Mouse (Mus musculus): Measurements from ENCODE around the gene Olfr71.

Gene Olfr71

GRCm38 (mm10) chr4:43711821-43712220, 1.8 kb upstream of the Olfr71 start:
- DNase-seq (ENCODE audit: low spot score), result peak; percentile 86

GRCm38 (mm10) chr4:43705991-43706390, 4.1 kb downstream of the Olfr71 start:
- no peak for DNase-seq (ENCODE audit: low spot score)

DNA sequence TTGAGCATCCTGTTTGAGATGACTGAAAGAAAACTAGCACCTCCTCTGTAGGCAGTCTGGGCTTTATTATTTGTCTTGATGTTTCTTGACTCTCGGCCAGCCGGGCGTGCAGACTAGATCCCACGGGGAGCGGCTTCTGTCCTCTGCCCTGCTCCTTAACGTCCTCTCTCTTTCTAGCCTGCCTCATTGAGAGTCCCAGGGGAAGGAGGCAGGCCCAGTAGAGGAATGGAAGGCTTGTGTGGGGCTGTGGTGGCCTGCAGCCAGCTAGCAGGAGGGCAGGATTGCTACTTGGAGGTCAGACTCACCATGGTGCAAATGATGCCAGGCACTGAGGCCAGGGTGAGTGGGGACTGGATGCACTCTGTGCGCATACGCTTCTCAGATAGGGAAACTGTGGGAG, 6.2 kb downstream of the Olfr71 start:
- DNase-seq (ENCODE audit: low spot score), result no peak

GRCm38 (mm10) chr4:43703439-43703838, 6.6 kb downstream of the Olfr71 start:
- no peak for DNase-seq (ENCODE audit: low spot score)

DNA sequence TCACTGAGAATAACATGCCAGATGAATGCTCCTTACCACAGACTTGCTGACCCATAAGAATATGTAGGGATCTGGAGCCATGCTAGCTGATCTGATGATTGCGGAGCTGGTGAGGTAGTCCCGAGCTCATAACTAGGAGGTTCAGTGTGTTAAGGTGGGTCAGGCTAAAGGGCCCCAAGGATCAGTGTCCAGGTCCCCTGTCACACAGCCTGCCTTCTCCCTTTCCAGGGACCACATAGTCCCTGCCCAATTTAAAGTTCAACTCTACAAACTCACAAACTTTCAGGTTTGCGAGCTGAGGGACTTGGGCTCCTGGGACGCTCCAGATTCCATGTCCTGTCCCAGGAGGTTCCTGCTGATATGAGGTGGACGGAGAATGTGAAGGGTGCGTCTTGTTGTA, 9.3 kb downstream of the Olfr71 start, which contains the start of gene Olfr70:
Olfr70 (minus strand) TSS at position 101 of the 400 bp plus-strand sequence.
- DNase-seq (ENCODE audit: low spot score), result no peak

DNA sequence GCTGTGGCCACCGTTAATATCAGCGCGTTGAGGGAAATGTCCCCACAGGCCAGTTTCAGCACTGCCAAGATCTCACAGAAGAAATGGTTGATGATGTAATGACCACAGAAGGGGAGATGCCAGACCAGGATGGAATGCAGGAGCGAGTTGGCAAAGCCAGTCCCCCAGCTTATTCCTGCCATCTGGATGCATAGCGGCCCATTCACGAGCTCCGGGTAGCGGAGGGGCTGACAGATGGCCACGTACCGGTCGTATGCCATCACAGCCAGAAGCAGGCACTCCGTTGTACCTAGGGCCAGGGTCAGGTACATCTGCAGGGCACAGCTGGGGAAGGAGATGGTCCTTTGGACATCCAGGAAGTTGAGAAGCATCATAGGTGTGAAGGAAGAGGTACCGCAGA, 13.5 kb downstream of the Olfr71 start:
- no peak for DNase-seq (ENCODE audit: low spot score)

DNA sequence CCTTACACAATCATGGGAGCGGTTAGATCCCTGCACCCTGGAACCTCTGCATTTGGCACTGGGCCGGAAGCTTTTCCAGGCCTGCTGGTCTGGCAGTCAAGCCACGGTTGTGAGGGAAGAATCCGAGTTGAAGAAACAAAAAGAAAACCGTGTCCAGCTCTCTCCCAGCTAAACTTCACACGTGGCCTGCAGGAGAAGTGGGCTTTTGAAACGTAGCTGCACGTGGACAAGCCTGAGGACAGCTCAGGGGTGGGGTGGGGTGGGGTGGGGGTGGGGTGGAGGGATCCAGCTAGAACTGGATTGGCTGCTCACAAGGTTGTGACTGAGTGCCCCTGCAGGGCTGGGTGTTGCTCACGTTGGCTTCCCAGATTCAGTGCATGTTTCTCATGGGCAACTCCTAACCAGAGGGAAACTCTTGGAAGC, 14.8 kb downstream of the Olfr71 start:
- peak; percentile 60 for DNase-seq (ENCODE audit: low spot score)

GRCm38 (mm10) chr4:43694439-43695248, 15.4 kb downstream of the Olfr71 start:
- no peak for DNase-seq (ENCODE audit: low spot score)

DNA sequence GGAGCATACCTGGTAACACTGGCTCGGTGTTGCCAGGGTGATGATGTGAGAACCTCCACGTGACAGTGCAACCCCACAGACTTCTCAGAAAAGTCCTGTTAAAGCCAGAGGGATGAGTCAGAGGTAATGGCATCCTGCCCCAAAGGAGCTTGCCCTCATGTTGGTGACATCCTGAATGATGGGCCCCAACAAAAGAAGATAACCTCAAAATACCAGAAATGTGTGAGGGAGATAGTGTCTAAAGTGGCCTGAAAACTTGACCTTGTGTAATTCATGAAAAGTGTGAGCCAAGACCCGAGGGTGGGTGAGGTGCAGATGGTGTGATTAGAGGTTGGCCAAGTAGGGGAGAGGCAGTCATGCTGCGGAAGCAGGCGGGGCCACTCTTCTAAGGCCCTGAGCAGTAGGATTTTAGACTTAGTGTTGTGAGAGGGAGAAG, 16.2 kb downstream of the Olfr71 start:
- DNase-seq (ENCODE audit: low spot score), result peak; percentile 65

- no peak for DNase-seq (ENCODE audit: low spot score)
These were observed 19.0 kb downstream of the Olfr71 start for GRCm38 (mm10) chr4:43691026-43691425.

GRCm38 (mm10) chr4:43690021-43690420, 20.0 kb downstream of the Olfr71 start:
- no peak for DNase-seq (ENCODE audit: low spot score)

- no peak for DNase-seq (ENCODE audit: low spot score)
These were observed 30.5 kb downstream of the Olfr71 start for GRCm38 (mm10) chr4:43679416-43680043.

DNA sequence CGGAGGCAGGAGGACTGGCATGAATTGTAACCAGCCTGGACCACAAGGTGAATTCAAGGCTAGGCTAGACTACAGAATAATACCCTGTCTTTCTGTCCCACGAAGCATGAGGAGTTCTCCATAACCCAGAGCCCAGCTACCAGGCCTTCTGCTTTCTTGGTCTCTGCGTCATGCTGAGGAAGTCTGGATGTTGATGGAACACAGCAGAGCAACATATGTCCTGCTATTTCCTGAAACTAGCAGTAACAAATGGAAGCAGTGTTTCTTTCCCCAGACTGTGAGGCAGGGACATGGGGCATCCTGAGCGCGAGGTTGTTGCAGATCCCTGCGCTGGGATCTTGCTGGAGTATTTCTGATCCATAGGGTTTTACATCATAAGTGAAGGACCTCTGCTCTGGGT, 31.5 kb downstream of the Olfr71 start:
- no peak for DNase-seq (ENCODE audit: low spot score)

GRCm38 (mm10) chr4:43675608-43676007, 34.4 kb downstream of the Olfr71 start:
- DNase-seq (ENCODE audit: low spot score), result no peak

GRCm38 (mm10) chr4:43674974-43675373, 35.1 kb downstream of the Olfr71 start:
- no peak for DNase-seq (ENCODE audit: low spot score)

- no peak for DNase-seq (ENCODE audit: low spot score)
These were observed 36.4 kb downstream of the Olfr71 start for GRCm38 (mm10) chr4:43673703-43674102.

GRCm38 (mm10) chr4:43672070-43672469, 38.0 kb downstream of the Olfr71 start:
- peak; percentile 94 for DNase-seq (ENCODE audit: low spot score)

- DNase-seq (ENCODE audit: low spot score), result peak; percentile 72
These were observed 40.6 kb downstream of the Olfr71 start for GRCm38 (mm10) chr4:43669428-43669794.

DNA sequence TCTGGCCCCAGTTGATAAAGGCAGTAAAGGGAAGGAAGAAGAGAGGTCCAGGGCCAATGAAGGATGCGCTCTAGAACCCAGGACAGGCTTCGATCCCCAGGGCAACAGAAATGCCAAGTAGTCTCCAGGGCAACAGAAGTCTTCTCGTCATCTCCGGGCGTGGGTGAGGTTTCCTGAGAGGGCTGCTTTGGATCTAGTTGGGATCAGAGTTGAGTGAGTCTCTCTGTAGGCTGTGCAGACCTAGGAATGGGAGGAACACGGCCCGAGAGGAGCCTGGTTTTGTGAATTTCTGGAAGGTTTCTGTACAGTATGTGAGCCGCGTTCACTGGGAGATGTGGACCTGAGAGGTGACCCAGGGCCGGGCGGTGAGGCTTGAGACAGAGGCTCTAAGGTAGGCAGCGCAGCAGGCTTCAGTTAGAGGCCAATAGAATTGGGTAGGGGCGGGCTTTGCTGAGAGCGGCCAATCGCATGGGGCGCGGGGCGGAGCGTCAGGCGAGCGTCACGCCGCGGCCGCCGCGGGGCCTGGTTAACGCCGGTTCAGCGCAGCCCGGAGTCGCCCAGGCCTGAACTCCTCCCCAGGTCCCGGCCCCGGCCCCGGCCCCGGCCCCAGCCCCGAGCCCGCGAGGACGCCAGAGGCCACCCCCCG, 41.1 kb downstream of the Olfr71 start, which contains the start of the genes Tmem8b and Fam221b:
Tmem8b (plus strand) TSS at position 190 of the 646 bp plus-strand sequence.
Fam221b (minus strand) TSS at position 364 of the 646 bp plus-strand sequence.
- peak; percentile 90 for DNase-seq (ENCODE audit: low spot score)

DNA sequence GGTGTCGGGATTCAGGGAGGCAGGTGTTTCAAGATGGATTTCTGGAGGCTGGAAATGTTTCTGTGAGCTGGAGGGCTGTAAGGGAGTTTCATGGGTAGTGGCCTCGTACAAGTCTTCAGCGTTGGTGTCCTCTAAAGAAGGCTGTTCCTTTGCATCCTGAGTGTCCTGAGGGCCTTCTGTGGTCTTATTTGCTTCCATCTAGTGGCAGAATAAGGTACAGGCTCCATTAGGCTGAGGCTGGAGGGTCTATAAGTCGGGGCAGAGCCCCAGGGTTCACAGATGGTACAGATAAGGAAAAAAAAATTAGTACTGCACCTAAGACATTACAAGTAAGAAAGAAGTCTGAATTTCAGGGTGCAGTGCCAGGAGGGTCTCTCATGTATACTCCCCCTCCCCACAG, 43.6 kb downstream of the Olfr71 start:
- DNase-seq (ENCODE audit: low spot score), result no peak

DNA sequence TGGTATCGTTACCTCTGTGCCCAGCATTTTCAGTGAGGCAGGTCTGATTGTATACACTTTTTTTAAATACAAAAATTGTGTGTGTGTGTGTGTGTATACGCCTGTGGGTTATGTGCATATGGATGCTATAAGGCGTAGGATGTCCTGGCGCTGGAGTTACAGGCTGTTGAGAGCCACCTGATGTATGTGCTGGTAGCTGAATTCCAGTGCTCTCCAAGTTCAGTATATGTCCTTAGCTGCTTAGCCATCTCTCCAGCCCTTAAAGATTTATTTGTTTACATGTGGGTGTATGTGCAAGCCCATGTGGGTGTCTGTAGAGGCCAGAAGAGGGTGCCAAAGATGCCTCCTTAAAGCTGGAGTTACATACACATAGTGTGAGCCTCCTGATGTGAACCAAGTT, 52.9 kb downstream of the Olfr71 start:
- DNase-seq (ENCODE audit: low spot score), result no peak

GRCm38 (mm10) chr4:43656339-43657109, 53.5 kb downstream of the Olfr71 start, which contains the start of gene Hint2:
Hint2 (minus strand) TSS chr4:43656466.
- peak; percentile 93 for DNase-seq (ENCODE audit: low spot score)
